Mouse (Mus musculus) thymus, postnatal 14 days (tissue): ENCODE data around the gene Ing3.

Experiments used
- DNase-seq: peaks from one replicate; pipeline ENCODE4 v3.0.0; 2021

Ing3 gene

DNA sequence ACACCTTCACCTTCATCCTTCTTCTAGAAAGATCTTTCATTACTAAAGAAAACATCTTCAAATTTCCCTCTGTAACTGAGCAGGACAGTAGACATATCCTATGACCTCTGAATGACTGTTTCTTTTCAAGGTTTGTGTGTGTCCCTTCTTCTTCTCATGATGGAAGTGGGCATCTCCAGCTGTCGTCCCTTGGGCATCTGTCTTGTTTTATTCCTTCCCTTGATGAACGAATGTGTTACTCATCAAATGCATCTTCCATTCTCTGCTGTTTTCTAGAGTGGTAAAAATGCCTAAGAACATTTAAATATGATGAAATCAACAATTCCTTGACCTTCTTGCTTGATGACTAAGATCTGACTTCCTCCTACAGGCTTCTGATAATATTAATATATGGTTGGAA is 43.7 kb downstream of the Ing3 start:
- no peak for DNase-seq

DNA sequence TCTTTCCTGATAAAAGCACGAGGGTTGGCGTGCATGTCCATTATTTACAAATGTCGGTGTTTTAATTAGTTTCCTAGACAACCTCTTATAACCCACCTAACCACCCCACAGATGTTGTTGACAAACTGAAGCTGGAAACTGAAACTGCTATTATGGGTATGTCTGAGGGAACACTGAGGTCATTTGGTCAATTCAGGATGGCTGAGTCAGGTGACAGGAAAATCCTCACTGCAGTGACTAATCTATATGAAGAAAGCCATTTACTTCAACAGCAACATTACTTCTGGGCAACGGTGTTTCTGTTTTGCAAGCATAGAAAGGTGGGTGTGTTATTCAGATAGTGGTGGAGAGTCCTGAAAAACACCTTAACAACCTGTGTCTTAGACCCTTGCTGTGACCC is 48.8 kb downstream of the Ing3 start:
- DNase-seq: no peak

DNA sequence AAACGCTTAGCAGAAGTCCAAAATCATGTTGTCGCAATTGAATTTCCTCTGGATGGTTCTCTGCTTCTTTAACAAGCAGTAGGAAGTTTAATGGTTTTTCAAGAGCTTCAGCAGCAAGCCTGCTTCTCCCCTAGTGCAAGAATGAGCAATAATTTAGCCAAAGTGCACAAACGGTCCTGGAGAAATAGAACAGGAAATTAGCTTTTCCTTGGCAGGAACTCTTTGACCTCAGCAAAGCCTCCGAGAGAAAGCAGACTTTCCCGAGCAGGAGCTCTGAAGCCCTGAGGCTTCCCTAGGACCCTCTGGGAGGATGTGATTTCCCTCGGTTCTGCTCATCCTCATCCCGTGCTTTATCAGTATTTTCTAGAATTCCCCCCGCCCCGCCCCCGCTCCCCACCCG is 49.7 kb downstream of the Ing3 start:
- no peak for DNase-seq

DNA sequence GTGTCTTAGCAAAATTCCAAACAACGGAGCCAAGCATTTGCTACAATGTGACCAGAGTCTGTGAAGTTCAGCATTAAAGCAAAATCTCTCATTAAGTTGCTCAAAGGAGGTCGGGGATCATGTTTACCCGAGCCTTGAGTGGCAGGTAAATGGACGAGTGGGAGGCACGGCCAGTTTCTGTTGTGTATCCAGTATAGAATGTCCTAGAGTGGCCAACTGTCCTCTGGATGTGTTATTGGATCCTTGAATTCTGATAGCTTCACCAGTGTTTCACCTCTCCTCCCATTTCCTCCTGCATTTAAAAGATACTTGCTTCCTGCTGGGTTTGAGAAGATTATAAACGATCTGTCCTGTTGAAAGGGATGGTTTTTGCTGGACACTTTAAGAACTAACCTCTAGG is 50.7 kb downstream of the Ing3 start:
- no peak for DNase-seq

DNA sequence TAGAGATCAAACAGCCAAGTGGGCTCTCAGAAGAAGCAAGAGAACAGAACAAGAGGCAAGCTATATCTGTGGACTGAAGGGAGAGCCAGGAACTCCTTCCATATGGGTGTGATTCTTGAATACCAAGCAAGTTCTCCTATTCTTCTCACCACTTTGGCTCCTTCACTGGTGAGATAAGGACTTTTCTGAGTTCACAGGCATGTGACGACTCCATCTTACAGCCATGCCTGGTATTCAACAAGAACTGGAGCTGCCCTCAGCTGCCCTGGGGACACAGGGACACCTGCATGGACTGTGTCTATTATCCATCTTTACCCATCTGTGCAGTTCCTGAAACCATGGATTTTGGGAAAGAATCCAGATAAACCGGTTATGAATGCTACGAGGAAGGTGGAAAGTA is 51.5 kb downstream of the Ing3 start:
- DNase-seq: no peak

DNA sequence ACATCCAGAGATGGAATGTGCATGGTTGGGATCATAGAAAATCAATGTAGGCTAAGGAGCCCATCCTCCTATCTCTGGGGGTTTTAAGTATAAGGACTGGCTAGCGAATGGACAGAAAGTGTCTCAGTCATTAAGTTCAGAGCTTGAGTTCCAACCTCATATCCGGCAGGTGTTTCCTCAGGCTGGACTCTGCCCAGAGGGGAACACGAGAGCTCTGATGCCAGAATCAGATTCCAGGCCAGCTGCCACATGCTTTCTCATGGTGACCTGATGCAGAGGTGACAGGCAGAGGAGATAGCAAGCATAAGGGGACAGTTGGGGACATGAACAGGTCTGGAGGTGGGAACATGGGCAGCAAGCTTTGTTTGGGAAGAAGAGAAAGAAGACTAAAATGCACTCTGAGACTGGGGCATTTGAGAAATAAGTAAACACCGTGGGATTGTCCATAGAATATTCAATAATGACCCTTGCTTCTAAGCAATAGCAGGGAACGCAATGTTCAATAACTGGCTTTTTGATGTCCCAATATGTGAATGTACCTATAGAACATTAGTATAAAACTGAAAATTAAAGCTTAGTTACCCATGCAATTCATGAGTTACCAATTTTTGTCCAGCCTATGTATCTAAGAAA is 52.0 kb downstream of the Ing3 start:
- DNase-seq: no peak

DNA sequence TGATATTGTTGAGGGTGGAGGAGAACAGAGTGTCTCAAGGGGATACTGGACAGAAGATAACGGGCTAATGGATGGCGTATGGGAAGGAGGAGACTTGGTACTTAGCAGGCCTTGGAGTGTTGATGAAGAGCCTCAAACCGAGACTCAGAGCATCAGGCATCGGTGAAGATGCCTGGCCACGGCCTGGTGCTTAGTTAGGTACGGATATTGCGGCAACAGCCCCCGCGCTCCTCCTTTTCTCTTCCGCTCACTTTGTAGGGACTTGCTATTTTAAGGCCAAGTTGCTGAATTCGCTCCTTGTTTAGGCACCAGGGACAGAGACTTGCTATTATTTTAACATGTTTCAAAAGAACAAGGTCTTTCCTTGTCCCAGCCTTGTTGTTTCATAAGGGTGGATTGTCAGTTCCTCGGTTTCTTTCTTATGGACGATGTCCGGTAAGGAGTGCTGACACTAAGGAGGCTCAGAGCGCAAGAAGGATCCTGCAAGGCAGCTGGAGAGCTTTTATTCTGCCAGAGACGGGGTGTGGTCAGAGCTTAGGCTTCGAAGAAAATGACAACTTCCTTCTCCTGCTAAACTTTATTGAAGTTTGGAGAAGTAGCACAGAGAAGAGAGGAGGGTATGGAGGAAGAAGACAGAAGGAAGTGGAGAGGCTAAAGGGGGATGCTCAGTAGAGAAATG is 53.3 kb downstream of the Ing3 start:
- no peak for DNase-seq

DNA sequence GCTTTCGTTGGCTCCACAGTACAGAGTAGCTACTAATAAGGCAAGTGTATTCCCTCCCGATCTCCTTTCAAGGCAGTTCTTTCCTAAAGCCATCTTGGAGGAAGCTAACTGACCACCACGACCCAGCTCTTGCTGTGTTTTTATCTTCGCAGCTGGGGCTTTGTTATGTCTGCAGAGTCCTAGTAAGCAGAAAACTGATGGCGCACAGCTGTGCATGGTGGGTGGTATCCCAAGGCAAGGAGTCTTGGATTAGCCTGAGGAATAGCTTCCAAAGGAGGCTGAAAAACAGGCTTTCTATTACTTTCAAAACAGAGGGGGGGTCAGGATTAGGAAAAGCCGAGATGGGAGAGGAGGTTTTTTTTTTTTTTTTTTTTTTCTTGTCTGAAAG is 53.8 kb downstream of the Ing3 start:
- DNase-seq: no peak

DNA sequence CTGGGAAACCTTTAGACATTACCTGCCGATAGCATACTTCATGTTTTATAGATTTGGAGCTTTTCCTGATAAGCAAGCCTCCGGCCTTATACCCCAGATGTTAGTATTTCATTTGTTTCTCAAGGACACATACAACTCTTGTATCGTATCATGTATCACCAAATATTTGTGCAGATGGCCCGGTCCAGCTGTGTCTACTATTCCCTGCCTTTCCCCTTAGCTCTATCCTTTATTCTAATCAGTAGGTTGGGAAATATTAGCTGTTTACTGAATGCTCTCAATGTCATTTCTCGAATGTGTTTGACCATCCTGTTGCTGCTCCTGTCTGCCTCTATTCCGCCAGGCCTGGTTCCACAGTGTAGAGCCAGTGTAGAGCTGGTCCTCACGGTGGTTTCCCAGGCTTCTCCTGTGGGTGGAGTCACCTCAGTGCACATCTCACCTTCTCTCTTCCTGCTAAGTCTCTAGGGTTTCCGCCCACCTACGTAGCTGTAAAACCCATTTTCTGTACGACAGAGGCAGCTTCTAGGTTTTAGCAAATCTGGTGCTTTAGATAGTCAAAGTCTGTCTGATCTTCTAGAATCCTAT is 54.7 kb downstream of the Ing3 start:
- no peak for DNase-seq

DNA sequence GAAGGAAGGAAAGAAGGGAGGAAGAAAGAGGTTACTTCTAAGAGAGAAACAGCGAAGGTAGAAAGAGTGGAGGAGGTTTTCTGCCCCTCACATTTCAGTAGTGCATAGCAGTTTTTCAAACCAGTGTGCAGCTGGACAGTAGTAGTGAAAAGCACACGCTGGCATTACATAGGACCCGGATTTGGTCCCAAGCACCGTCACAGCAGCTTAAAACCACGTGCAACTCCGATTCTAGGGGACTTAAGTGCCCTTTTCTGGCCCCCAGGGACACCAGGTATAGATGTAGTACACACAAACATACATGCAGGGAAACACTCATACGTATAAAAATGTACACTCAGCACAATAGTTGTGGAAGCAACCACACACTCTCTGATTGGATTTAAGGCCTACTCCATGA is 59.0 kb downstream of the Ing3 start:
- no peak for DNase-seq

DNA sequence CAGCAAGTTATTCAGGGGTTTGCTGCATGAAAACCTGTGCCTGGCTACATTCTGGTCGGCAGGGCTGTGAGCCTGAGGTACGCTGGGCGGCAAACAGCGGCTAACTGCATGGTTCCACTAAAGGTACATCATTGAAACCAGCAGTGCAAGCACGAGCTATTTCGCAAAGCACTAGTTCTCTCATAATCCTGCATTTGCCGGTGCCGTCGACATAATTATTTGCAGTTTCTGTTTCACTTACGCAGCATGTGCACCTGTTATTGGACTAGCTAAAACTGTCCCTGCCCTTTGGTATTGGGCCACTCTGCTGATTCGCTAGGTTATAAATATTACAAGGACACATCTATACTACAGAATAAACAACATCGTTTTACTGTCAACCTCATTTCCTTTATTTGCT is 60.9 kb downstream of the Ing3 start:
- DNase-seq: no peak

DNA sequence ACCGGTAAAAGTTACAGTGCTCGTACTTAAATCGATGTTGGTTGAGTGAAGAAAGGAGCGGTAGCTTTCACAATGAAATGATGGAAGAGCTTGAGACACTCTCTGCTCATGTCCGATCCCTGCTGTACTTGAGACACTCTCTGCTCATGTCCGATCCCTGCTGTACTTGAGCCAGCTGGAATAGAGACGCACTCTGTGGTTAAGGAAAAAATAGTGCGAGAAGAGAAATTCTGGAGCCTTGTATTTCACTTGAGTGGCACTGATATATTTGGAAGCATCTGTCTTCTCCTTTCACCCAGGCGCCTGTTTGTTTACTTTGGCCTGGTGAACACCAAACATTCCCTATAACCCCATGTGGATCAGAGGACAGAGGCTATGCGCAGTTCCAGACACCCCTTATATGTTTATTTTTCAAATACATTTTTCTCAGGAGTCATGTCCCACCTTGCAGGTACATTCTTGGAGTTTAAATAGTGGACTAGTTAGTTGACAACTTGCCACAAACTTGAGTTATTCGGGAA is 61.5 kb downstream of the Ing3 start:
- DNase-seq: no peak

DNA sequence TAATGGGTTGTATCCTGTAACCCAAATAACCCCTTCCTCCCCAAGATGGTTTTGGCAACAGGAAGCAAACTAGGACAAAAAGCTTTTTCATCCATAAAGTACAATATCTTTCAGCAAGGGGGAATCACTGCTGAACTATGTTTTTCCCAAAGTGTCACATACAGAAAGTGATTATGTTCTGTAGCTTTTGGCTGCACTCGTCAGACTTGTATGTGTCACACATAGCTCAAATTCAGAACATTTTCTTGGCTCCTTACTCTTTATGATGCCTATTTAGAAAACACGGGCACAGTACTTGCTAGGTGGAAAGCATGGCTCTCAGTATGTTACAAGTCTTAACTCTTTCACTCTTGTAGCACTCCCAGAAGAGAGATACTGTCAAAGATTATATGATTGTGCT is 62.2 kb downstream of the Ing3 start:
- DNase-seq: no peak

DNA sequence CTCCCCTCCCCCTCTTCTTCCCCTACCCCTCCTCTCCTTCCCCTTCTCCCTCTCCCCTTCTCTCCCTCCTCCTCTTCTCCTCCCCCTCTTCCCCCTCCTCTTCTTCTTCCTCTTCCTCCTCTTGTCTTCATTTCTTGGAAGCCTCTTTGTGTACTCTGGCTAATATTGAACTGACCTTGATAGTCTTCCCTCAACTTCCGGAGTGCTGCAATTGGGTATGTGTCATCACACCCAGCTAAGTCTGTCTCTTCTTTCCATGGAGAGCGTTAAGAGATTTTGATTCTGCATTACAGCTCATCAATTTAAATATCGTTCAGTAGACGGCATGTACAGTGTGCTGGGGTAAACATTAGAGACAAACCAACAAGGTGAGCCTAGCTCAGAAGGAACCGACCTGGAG is 62.7 kb downstream of the Ing3 start:
- DNase-seq: no peak

DNA sequence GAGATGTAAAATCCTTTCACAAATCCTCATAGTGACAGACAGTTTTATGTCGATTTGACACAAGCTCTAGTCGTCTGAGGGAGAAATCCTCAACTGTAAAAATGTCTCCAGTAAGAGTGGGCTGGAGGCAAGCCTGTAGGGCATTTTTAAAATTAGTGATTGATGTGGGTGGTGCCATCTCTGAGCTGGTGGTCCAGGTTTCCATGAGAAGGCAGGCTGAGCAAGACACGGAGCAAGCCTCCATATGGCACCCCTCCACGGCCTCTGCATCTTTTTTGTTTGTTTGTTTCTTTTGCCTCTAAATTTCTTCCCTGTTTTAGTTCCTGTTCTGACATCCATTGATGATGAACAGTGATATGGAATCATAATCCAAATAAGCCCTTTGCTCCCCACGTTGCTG is 63.1 kb downstream of the Ing3 start:
- no peak for DNase-seq

DNA sequence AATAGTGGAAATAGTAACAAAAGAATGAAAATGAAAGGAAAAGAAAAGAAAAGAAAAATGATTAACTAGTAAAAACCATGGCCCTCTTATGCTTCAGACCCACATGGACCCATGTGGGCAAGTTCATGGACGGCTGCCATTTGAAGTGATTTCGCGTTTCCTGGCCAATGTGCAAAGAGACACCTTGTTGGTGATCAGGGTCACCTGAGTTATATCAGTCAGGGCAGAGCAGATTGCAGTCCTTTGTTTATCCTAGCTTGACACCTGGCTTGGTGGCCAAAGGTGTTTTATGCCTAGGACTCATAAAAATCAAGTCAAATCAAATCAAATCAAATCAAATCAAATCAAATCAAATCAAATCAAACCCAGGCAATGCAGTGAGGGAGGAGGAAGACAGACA is 64.0 kb downstream of the Ing3 start:
- no peak for DNase-seq

DNA sequence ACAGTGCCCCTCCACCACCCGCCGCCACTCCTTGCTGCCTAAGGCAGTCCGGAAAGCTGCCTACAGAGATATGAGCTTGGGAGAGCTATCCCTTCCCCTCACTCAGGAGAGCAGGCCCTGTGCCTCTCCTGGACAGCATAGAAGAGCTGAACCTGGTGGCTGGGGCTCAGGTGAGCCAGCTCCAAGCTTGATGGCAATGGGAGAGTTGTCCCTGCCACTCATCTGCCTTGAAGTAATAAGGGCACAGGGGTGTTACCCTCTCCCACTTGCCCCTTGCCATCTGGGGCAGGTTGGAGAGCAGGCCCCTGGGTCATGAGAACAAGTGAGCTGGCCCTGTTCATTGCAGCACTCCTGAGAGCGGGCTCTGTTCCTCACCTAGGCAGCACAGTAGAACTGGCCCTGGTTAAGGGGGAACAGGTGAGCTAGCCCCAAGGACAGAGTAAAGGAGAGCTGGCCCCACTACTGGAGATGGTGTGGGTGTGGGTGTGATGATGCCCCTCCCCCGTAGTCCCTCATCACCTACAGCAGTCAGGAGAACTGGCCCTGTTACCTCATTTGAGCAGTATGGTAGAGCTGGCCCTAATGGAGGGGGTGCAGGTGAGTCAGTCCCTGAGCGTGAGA is 65.0 kb downstream of the Ing3 start:
- DNase-seq: no peak

DNA sequence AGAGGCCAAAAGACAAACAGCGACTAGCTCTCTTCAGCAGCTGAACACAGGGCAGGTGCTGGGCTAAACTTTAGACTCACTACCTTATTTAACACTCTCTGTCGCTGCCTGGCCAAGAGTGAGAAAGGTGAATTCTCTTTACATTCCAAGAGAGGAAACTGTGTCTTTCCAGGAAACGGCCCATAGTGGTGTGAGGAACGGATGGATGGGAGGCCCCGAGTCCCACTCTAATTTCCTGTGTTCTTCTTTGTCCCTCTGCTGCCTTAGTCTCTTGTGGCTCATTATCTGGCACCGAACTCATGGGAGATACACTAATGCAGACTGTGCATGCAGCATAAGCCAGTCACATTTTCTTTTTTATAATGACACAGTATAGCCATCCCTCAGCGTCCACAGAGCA is 68.3 kb downstream of the Ing3 start:
- no peak for DNase-seq

DNA sequence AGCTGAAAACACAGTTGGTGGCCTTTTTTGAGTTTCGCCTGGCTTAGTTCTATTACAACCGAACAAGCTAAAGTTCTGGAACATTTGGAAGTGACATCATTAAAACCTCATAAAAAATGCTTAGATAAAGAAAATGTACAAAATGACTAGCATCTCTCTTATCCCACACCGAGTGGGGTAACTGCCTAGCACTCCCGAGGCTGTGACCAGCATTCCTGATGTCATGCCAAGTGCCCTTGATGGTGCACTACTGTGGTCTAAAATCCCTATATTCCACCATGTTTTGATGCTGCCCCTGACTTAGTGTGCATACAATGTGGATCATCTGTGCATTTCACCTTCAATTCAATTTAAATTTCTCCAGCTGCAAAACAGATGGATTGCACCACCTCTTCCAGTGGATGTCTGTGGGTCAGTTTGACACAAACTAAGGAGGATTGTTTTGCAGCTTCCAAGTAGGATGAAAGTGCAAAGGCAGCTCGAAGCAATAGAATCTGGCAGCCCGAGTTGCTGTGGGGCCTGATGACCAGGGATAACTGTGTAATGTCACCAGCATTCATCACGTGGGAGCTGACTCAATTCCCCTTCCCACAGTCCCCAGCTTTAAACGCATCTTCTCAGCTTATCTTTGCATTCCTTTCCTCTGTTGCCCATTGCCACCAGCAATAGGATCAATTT is 69.5 kb downstream of the Ing3 start:
- DNase-seq: no peak

DNA sequence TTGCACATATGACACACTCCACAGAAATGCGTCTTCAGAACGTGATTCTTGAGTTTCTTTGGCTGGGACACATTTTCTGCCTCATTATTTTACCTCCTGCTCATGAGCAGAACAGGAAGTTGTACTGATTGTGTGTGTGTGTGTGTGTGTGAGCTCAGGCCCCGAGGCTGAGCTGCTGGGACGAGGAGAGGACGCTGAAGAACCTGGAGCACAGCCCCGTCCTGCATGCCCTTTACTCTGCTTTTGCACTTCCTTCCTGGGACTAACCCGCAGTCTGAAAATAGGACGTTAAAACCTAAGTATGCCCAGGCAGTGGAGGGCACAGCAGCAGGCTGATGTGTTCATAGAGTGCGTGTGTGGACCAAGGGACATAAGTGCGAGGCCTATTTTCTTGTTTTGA is 70.3 kb downstream of the Ing3 start:
- no peak for DNase-seq

DNA sequence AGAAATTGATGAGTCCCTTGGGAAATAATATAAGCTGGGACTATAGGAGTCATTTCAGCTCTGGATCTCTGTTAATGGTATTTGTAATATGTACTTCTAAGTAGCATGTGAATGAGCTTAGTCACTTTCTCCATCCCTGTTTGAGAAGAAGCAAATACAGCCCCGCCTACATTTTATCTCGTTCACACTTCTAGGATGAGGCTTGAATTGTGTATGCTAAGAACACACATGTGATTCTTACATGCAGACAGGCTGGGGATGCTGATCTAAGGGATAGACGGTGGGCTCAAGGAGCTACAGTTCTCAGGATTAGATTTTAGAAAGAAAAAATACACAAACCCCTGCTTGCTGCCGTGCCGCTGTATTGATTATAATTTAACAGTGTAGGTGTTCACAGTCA is 71.3 kb downstream of the Ing3 start:
- DNase-seq: no peak

DNA sequence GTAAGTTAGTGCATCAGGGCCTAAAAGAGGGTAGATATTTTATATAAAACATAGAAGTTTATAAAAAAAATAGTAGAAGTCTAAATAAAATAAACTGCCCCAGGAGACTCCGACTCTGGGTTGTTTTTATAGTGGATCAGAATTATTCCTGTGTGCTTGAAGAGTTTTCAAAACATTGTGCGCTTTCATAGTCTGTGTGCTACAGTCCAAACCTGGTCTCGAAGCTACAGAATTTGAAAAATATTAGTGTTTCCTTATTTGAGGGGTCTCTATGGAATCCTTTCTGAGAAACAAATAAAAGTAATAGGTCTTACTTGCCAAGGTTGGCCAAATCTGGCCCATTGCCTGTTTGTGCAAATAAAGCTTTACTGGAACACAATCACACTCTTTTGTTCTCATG is 71.9 kb downstream of the Ing3 start:
- DNase-seq: no peak

DNA sequence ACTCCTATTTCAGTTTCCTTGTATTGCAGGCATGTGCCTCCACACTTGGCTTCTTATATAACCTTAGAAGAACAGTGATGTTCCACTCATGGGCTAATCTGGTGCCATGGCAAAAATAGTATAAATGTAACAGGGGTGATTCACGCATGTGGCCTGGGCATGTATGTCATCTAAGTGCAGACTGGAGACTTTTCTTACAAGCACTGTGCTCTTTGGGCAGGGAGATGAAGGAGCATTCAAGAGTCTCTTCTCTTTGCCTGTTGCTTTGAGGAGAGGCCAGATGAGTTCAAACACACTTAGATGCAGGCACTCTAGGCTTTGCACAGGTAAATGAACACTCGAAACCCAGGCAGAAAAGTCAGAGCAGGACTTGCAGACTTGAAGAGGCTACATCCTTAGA is 74.8 kb downstream of the Ing3 start:
- DNase-seq: no peak
